Mouse (Mus musculus) v-Abl transformed pro-B cells (cell line): Measurements from ENCODE around the gene Cryba4.

Experiments used
- in situ Hi-C, 2 experiments: fragments of 400-800 bp; cut with MboI; formaldehyde crosslinking; loops; one replicate each; pipeline ENCODE4 v1.15.1; 2025; ENCODE audit not compliant: unreplicated experiment in 2 of 2

The Cryba4 gene

DNA sequence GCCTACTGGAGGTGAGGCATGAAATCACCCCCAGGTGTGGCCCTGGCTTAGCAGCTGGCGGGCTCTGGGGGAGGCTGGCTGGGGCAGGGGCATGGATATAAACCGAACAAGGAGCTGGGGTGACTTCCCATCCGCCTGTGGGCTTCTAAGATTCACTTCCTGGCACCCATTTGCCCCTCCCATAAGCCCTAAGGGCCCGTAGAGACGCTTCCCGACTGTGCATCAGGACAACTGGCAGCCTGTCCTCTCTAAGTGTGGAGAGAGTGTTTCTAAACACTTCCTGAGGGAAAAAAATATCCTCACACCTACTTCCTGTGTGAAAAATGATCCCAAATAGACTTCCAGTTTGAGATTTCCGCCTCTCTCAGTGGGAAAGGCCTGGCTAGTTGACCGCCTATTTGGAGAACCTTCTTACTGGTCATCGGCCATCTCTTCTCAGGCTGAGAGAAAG lies 36.5 kb downstream of the Cryba4 start:
- in situ Hi-C loops = loop anchor here (10.0 to 25.0 kb wide), 2 partner anchors 839 to 846 kb away; partner anchors contain the start of gene Crybb2 (in 1 of the 2)

DNA sequence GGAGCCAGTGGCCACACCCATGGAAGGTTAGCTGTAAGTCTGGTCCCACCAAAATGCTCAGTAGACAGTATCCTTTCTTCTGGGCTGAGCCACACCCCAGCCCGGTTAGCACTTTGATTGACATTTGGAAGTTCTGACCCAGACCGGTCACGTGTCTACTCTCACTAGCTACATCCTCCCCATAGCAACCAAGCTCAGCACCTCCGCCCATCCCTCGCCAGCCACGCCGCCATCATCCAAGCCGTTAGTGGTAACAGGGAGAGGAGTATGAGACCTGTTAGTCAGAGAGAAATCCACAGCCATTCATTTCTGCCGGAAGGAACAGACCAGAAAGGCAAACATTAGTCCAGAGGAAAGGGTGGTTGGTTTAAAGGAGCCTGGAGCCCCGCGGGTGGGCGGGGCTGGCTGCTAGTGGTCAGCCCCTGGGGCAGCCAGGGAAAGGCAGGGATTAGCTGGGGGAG lies 37.0 kb downstream of the Cryba4 start:
- in situ Hi-C loops = loop anchor here (10.0 to 25.0 kb wide), 2 partner anchors 839 to 847 kb away; partner anchors contain the start of gene Crybb2 (in 1 of the 2)

DNA sequence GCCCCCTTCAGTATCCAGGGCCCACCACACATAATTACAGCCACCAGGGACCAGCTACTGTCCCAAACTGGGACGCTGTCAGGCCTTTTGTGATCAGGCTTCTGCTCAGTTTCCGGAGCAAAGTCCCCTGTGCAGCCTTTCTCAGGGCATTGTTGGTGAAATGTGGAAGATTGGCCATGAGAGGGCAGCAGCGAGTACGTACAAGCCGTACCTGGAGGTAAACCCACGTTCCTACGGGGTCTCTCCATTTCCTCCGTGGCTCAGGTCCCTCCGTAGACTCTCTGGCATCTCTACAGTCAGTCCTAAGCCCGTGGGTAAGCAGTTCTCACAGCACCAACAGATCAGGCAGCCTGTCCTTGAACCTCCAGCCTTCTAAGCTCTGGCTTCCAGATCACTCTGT lies 37.9 kb downstream of the Cryba4 start:
- in situ Hi-C loops = loop anchor here (5.0 to 25.0 kb wide), 3 partner anchors 213 to 848 kb away; partner anchors contain the start of gene Crybb2 (in 1 of the 2)

DNA sequence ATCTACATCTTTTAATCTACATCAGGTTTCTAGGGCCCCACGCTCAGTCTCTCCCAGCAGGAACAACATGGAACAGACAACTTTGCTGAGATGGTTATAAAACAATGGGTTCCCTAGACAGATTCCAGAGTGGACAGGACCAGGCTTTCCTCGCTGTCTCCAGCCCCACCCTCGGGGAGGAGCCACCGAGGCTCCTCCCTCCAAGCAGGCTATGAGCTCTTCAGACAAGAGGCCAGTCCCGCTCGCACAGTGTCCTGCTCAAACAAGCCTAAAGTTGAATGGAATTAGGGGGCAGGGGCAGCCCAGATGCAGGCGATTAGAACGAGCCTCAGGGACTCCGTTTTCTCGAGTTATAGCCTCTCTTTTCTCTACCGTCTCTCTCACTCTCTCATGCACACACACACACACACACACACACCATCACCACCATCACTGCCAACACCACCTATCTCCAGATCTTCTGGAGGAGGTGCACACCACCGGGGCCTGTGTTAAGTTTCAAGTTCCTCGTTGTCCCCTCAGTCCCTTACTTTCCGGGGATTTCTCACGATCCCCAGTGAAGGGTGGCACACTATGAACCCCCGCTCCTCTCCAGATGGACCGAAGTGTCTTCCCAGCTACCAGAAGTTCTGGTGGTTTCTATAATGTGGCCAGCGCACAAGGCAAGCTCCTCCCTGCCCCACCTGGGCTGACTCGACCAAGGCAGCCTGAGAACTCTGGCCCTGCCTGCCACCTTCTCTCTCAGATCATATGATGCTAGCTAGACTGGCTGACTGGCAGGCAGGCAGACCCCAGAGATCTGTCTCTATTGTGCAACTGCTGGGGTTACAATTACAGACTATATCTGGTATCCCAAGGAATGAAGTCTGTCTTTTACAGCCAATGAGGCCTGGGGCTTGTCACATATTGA lies 38.7 kb downstream of the Cryba4 start:
- in situ Hi-C loops = loop anchor here (5.0 to 25.0 kb wide), 3 partner anchors 214 to 849 kb away; partner anchors contain the start of gene Crybb2 (in 1 of the 2)

DNA sequence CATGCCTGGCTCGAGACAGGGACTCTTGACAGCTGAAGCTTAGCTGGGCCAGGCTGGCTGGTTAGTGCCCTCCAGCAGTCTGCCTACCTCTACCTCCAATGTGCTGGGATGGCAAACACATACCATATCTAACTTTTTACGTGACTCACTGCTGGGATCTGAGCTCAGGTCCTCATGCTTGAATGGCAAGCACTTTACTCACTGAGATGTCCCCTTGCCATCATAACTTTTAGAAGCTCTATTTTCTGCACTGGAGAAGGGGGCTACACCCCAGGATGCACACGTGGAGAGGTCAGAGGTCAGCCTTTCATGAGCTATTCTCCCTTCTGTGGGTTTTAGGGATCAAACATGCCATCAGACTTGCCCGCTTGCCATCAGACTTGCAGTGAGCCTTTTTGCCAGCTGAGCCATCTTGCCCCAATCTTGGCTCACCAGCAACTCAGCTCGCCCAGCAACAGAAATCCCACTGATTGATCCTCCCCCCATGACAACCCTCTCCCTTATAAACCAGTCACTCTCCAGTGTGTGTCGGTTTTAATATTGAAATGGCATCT lies 39.5 kb downstream of the Cryba4 start:
- in situ Hi-C loops = loop anchor here (5.0 to 25.0 kb wide), 3 partner anchors 215 to 850 kb away; partner anchors contain the start of gene Crybb2 (in 1 of the 2)

DNA sequence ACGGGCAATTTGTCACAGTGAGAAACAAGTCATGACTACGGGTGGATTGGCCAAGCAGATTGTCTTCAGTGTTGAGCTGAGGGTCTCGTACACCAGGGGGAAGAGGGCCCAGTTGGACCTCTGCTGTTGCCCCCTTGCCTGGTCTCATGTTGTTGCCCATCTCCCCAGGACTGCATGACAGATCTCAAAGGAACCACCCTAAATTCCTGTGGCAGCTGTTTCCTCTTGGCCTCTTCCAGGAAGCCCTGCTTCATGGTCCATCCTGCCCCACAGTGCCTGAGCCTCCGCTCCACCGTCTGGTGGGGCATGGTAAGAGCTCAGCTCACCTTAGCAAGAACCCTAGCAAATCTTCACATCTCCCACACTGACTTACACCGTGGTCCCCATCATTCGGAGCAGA lies 40.4 kb downstream of the Cryba4 start:
- in situ Hi-C loops = loop anchor here (5.0 to 25.0 kb wide), 3 partner anchors 215 to 850 kb away; partner anchors contain the start of gene Crybb2 (in 1 of the 2)

DNA sequence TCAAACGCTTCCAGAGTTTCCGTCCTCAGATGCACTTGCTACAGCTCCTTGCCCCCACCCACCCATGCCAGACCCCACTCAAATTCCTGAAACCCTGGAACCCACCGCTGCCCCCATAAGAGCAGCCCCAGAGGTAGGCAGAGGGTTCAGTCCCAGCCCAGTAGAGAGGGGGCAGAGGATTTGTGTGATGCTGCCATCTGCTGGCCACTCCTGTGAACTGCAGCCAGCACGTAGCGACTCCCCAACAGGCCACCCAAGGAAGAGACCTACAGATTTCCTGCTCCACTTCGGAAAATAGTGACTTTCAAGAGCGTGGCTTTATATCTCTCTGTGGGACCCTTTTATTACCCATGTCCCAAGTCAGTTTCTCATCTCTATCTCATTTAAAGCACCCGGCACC lies 42.2 kb downstream of the Cryba4 start:
- in situ Hi-C loops = loop anchor here (5.0 to 25.0 kb wide), 3 partner anchors 217 to 852 kb away; partner anchors contain the start of gene Crybb2 (in 1 of the 2)

DNA sequence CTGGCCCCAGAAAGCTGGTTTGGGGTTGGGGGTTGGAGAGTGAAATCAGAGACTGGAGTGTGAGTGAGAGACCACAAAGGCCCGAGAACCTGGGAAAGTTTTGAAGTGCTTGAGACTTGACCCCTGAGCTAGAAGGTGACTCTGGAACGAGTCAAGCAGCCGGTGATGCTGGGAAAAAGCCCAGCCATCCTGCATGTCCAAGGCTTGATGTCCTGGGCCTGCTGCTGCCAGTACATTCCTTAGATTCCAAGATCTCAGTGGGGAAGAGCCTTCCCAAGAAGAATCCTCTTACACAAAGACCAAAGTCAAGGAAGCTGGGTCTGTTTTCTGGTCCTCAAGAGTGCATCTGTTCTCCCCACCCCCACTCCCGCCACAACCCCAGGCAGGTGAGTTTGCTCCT lies 44.0 kb downstream of the Cryba4 start:
- in situ Hi-C loops = loop anchor here in 1 of 2 experiments (25.0 kb wide), 1 partner anchor 854 kb away; the partner anchor contains the start of gene Crybb2

DNA sequence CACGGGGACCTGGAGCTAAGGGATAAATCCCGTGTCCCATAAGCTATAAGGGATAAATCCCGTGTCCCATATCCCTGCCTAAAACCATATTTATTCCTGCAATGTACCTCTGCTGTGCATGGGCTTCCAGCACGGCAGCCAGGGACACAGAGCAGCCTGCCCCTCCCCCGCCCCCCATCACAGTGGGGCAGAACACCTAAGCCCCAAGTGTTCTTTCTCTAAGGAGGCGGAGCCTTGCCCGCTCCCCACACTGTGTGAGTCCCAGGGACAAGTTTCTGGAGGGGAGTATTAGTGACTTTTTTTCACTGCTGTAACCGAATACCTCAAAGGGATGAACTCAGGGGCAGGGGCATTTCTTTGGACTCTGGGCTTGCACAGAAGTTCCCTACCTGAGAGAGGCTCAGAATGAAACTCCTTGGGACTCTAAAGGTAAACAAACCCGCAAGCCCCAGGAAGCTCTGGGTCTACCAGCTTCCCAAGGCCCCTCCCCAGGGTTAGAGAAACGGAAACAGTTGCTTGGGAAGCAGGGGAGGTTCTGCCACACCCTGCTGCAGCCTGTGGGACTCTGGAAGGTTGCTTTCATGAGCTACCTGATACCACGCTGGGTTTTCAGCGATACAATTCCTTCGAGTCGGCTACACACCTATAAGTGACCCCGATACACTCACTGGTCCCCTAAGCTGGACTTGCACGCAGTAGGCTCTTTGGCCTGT lies 45.6 kb downstream of the Cryba4 start:
- in situ Hi-C loops = loop anchor here in 1 of 2 experiments (25.0 kb wide), 1 partner anchor 856 kb away; the partner anchor contains the start of gene Crybb2

DNA sequence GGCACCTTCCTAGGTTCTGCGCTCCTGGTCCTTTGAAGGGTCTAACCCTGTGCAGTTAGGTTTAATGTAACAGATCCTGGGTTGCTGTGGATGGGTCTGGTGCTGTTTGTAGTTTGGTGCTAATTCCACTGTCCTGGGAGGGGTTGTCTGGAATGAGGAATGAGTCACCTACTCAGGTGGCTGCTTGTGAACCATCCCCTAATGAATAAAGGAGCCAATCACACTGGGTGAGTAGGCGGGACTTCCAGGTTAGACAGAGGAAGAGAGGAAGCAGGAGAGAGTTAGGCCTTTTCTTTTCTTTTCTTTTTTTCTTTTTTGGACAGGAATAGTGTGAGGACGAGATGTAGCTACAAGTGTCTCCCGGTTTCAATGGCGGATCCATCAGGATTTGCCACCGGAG lies 52.7 kb downstream of the Cryba4 start:
- in situ Hi-C loops = loop anchor here in 1 of 2 experiments (25.0 kb wide), 1 partner anchor 863 kb away; the partner anchor contains the start of gene Crybb2
